9 mouse cellular contexts compared by ENCODE assay signal in the genomic region with DNA sequence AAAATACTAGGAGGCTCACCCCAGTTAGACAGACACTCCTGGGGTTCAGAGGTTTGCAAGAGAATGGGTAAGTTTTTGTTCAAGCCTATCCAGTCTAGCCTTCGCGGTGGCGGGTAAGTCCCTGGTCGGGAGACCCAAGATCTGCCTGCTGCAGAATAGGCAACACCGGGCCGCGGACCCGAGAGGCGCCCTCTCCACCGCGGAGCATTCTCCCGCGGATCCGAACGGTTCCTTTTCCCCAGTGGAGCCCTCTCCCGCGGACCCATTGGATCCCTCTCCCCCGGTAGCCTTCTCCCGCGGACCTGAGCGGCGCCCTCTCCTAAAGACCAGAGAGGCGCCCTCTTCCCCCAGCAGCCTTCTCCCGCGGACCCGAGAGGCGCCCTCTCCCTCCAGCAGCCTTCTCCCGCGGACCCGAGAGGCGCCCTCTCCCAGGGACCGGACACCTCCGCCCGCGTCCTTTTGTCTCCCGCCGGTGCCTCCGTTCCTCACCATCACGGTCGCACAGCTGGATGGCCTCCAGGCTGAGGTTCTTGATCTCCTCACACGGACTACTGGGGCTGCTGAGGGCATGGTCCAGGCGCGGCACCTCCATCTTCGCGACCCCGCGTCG. TPM values are rescaled to one million over a fixed set of nuclear protein-coding genes. Genes with fewer than 3 reads are reported as not detected.
DNase-seq lines count a peak whose midpoint lies in the region; ATAC-seq and TF ChIP-seq lines count a peak whose summit lies in the region.
"Had no signal": no experiment of that assay in that cellular context is flagged by ENCODE, and none has a peak within 500 bp of the region (broad histone marks: within the 10 kb centered on the region; RNA-seq: fewer than 3 reads in every experiment).

No protein-coding gene starts in this region.

- TF ChIP-seq EP300 in heart, postnatal 0 days (IDR thresholded peaks at IDR 0.05; ENCODE audit: low read depth) = no peak
- no peak for TF ChIP-seq EP300 in liver, postnatal 0 days (IDR thresholded peaks at IDR 0.05; ENCODE audit: low read depth)

- no peaks in the 10 kb centered on the region for H3K36me3 ChIP-seq in lung, embryonic 15.5 days
- no peaks in the 10 kb centered on the region for H3K36me3 ChIP-seq in heart, postnatal 0 days (replicated peaks; ENCODE audit: control insufficient read depth, insufficient read depth, low read length)
- H3K36me3 ChIP-seq in liver, postnatal 0 days (replicated peaks; ENCODE audit: insufficient read depth, low read length) = no peaks in the 10 kb centered on the region

- no peak for DNase-seq in lung, postnatal 36 days
- DNase-seq in heart, postnatal 0 days (ENCODE audit: low spot score) = no peak
- peak; percentile 26 to 52 for DNase-seq in layer of hippocampus, adult 2 months (ENCODE audit: low spot score in 2 of 2)
- DNase-seq in liver, postnatal 0 days = no peak
- peak; percentile 68 to 71 for DNase-seq in right cerebral cortex, postnatal 10 days (ENCODE audit: low spot score in 2 of 2)
- no peak for DNase-seq in adipocyte (ENCODE audit: low spot score)

- TF ChIP-seq CTCF in heart, postnatal 0 days (IDR thresholded peaks at IDR 0.05; ENCODE audit: low read depth) = no peak
- TF ChIP-seq CTCF in layer of hippocampus, adult 2 months (conservative IDR thresholded peaks at IDR 0.05) = peak; percentile 25
- TF ChIP-seq CTCF in liver, postnatal 0 days (IDR thresholded peaks at IDR 0.05; ENCODE audit: low read depth) = no peak

- no peak overlapping the region for H3K27ac ChIP-seq in lung, embryonic 15.5 days
- H3K27ac ChIP-seq in heart, postnatal 0 days (ENCODE audit: low read depth) = no peak overlapping the region
- peak overlapping the region; percentile 98 for H3K27ac ChIP-seq in layer of hippocampus, adult 2 months
- no peak overlapping the region for H3K27ac ChIP-seq in liver, postnatal 0 days (ENCODE audit: low read depth)

- WGBS in lung, embryonic 15.5 days = under 1% methylated on average over 48 of the region's 48 CpGs
- WGBS in heart, postnatal 0 days = under 1% methylated on average over 47 of the region's 48 CpGs
- WGBS in liver, postnatal 0 days (ENCODE audit: insufficient replicate concordance) = 1% methylated on average over 35 of the region's 48 CpGs

- H3K4me3 ChIP-seq in lung, embryonic 15.5 days = peak overlapping the region; percentile 61
- H3K4me3 ChIP-seq in heart, postnatal 0 days (ENCODE audit: low read depth, low read length) = peak overlapping the region; percentile 66
- peak overlapping the region; percentile 92 for H3K4me3 ChIP-seq in layer of hippocampus, adult 2 months
- H3K4me3 ChIP-seq in liver, postnatal 0 days (ENCODE audit: low read depth, low read length) = peak overlapping the region; percentile 56
- H3K4me3 ChIP-seq: myocyte had no signal

- H3K4me1 ChIP-seq in lung, embryonic 15.5 days = peaks cover 12% of the 10 kb centered on the region
- peaks cover 12% of the 10 kb centered on the region for H3K4me1 ChIP-seq in heart, postnatal 0 days (ENCODE audit: control insufficient read depth, insufficient read depth)
- peaks cover 14% of the 10 kb centered on the region for H3K4me1 ChIP-seq in liver, postnatal 0 days (ENCODE audit: insufficient read depth)

- no peak overlapping the region for H3K9ac ChIP-seq in lung, embryonic 15.5 days
- H3K9ac ChIP-seq in heart, postnatal 0 days (replicated peaks; ENCODE audit: low read depth, low read length) = no peak overlapping the region
- no peak overlapping the region for H3K9ac ChIP-seq in liver, postnatal 0 days (replicated peaks)

- H3K4me2 ChIP-seq in lung, embryonic 15.5 days = peak overlapping the region; percentile 99
- H3K4me2 ChIP-seq in heart, postnatal 0 days (ENCODE audit: low read depth, low read length) = peak overlapping the region; percentile 99
- H3K4me2 ChIP-seq in liver, postnatal 0 days (ENCODE audit: low read depth, low read length) = peak overlapping the region; percentile 82

- H3K27me3 ChIP-seq in lung, embryonic 15.5 days = peaks cover 35% of the 10 kb centered on the region
- H3K27me3 ChIP-seq in heart, postnatal 0 days (ENCODE audit: control insufficient read depth, insufficient read depth, low read length) = peaks cover 45% of the 10 kb centered on the region
- peaks cover 27% of the 10 kb centered on the region for H3K27me3 ChIP-seq in liver, postnatal 0 days (ENCODE audit: insufficient read depth, low read length)

- H3K9me3 ChIP-seq in lung, embryonic 15.5 days = no peaks in the 10 kb centered on the region
- no peaks in the 10 kb centered on the region for H3K9me3 ChIP-seq in heart, postnatal 0 days (replicated peaks; ENCODE audit: control insufficient read depth, low read length)
- no peaks in the 10 kb centered on the region for H3K9me3 ChIP-seq in liver, postnatal 0 days (ENCODE audit: low read length)

- ATAC-seq in lung, embryonic 15.5 days (ENCODE audit: borderline replicate concordance, extremely low read depth, low FRiP score, low TSS enrichment) = peak; percentile 53; the same call in 1 of the 2 replicates
- ATAC-seq in common myeloid progenitor, adult 5-6 weeks (replicated peaks; ENCODE audit: low read depth, poor library complexity, severe bottlenecking) = peak; percentile 32; the same call in 1 of the 2 replicates
- ATAC-seq in heart, postnatal 0 days (ENCODE audit: insufficient read depth, low read depth) = no peak
- ATAC-seq in liver, postnatal 0 days = peak; percentile 11; the same call in 1 of the 2 replicates

RNA-seq across cellular contexts. Expression of a gene that starts 57.1 kb away (rescaled TPM):
- polyA plus RNA-seq in lung, embryonic 15.5 days (2015; fragmentation: Nextera tagmentation; extraction: Ambion mirVana) = 1.0 and 1.2 TPM in 2 replicates
- not detected in 2 replicates for total RNA-seq in common myeloid progenitor, adult 5-6 weeks (2017)
- total RNA-seq in heart, postnatal 0 days (2014; rRNA removed; ENCODE audit: low replicate concordance) = not detected in 2 replicates
- polyA plus RNA-seq in heart, postnatal 0 days (2015; fragmentation: Nextera tagmentation; extraction: Ambion mirVana) = 0.19 and 0.29 TPM in 2 replicates
- total RNA-seq in layer of hippocampus, adult 2 months (2021) = 100 to 1,000 TPM; 185 to 189 TPM
- 0.07 TPM in 1 of 2 replicates, not detected in the other for polyA plus RNA-seq in liver, postnatal 0 days (2015; fragmentation: Nextera tagmentation; extraction: Ambion mirVana)

Comparison
In these comparisons a context has a peak if more than half of its experiments do, and no peak if none do; other contexts are left out.
1. DNase-seq: peak in layer of hippocampus, adult 2 months (2 of 2) and right cerebral cortex, postnatal 10 days (2 of 2); none in lung, postnatal 36 days (single experiment), heart, postnatal 0 days (single experiment), liver, postnatal 0 days (single experiment) and adipocyte (single experiment).
2. RNA of a gene that starts 57.1 kb away (total RNA-seq): 185 to 189 TPM in layer of hippocampus, adult 2 months; not detected in common myeloid progenitor, adult 5-6 weeks and not detected in heart, postnatal 0 days; every median in the first group is over 100 times any median in the second.
3. Peak in every context shown above with its lines, with median percentiles within 50 percentile points of each other: H3K4me2 ChIP-seq and H3K4me3 ChIP-seq.